16 mouse cellular contexts compared by ENCODE assay signal in the genomic region with DNA sequence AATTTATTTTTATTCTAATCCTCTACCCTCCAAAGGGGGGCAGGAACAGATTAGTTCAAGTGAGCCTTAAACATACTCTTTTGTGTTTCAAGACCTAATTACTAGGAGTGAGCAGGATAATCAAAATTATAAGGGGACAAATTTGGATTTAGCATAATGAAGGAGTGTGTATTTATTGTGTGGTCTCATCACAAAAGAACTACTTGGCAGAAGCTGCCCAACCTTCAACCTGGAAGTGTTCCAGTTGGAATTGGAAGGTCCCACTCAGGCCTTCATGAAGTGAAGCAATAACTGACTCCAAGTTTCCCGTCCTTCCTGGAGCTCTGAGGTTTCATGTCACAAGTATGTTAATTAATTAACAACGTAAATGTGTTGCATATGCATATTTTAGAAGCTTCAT.
DNase-seq lines count a peak whose midpoint lies in the region; ATAC-seq and TF ChIP-seq lines count a peak whose summit lies in the region.
"Had no signal": no experiment of that assay in that cellular context is flagged by ENCODE, and none has a peak within 500 bp of the region (broad histone marks: within the 10 kb centered on the region; RNA-seq: fewer than 3 reads in every experiment).

No protein-coding gene starts in this region.

- no peak overlapping the region for H3K9ac ChIP-seq in heart, embryonic 11.5 days (ENCODE audit: low read depth, low read length)
- H3K9ac ChIP-seq in kidney, embryonic 14.5 days (ENCODE audit: low read depth, low read length): no peak overlapping the region
- H3K9ac ChIP-seq: liver, embryonic 13.5 days; stomach, embryonic 15.5 days had no signal

- no peak overlapping the region for H3K4me2 ChIP-seq in heart, embryonic 11.5 days
- no peak overlapping the region for H3K4me2 ChIP-seq in kidney, embryonic 14.5 days (replicated peaks; ENCODE audit: low read depth, low read length)
- H3K4me2 ChIP-seq: liver, embryonic 13.5 days; stomach, embryonic 15.5 days had no signal

- H3K27ac ChIP-seq in heart, embryonic 11.5 days (ENCODE audit: low read depth, low read length): no peak overlapping the region
- no peak overlapping the region for H3K27ac ChIP-seq in left cerebral cortex, adult 2 months
- H3K27ac ChIP-seq in kidney, embryonic 14.5 days (ENCODE audit: low read depth, low read length): no peak overlapping the region
- H3K27ac ChIP-seq: hindbrain, embryonic 10.5 days; kidney, postnatal 0 days; liver, embryonic 13.5 days; stomach, embryonic 15.5 days had no signal

- no peaks in the 10 kb centered on the region for H3K27me3 ChIP-seq in heart, embryonic 11.5 days (ENCODE audit: control insufficient read depth, insufficient read depth, low read length)
- no peaks in the 10 kb centered on the region for H3K27me3 ChIP-seq in kidney, embryonic 14.5 days (ENCODE audit: control insufficient read depth, insufficient read depth, low read length)
- H3K27me3 ChIP-seq: liver, embryonic 13.5 days; stomach, embryonic 15.5 days had no signal

- H3K36me3 ChIP-seq in heart, embryonic 11.5 days (ENCODE audit: control insufficient read depth, insufficient read depth, low read length): no peaks in the 10 kb centered on the region
- no peaks in the 10 kb centered on the region for H3K36me3 ChIP-seq in kidney, embryonic 14.5 days (ENCODE audit: control insufficient read depth, insufficient read depth, low read length)
- H3K36me3 ChIP-seq: hindbrain, embryonic 10.5 days; liver, embryonic 13.5 days; stomach, embryonic 15.5 days had no signal

- intact Hi-C loops in left cerebral cortex, adult 2 months (cut with DNase I): no loop called here

- 56% methylated on average over 2 of the region's 2 CpGs for WGBS in heart, embryonic 11.5 days (ENCODE audit: insufficient replicate concordance)
- 71% methylated on average over 2 of the region's 2 CpGs for WGBS in kidney, embryonic 14.5 days

- DNase-seq in heart, adult 18-20 months: peak; percentile 45
- DNase-seq in left cerebral cortex, adult 11 months (ENCODE audit: low spot score): peak; percentile 1
- DNase-seq in left cerebral cortex, adult 2 months (ENCODE audit: extremely low spot score in 1 of 2, low spot score in 2 of 2): no peak
- peak; percentile 24 for DNase-seq in adrenal gland, postnatal 25 days
- DNase-seq in skeletal muscle tissue, adult 2 months (ENCODE audit: low read depth, low spot score): peak; percentile 23
- DNase-seq: cerebellum, adult 9-11 months; embryo, embryonic 11 days; left cerebral cortex, postnatal 4 days; liver, embryonic 13.5 days; lung, postnatal 14 days had no signal

- no peak overlapping the region for H3K4me3 ChIP-seq in heart, embryonic 11.5 days (ENCODE audit: low read depth, low read length)
- H3K4me3 ChIP-seq in left cerebral cortex, adult 2 months: no peak overlapping the region
- H3K4me3 ChIP-seq in kidney, embryonic 14.5 days (ENCODE audit: low read length): no peak overlapping the region
- H3K4me3 ChIP-seq: hindbrain, embryonic 10.5 days; liver, embryonic 13.5 days; stomach, embryonic 15.5 days had no signal

- TF ChIP-seq CTCF in left cerebral cortex, adult 2 months (IDR thresholded peaks at IDR 0.05): no peak

- no peak for ATAC-seq in heart, embryonic 11.5 days (replicated peaks; ENCODE audit: insufficient number of reproducible peaks, low FRiP score, low TSS enrichment)
- no peak for ATAC-seq in kidney, embryonic 14.5 days (ENCODE audit: low FRiP score, low TSS enrichment)
- ATAC-seq: CD4-positive, CD25-positive, alpha-beta regulatory T cell, adult 4 months had no signal

- H3K4me1 ChIP-seq in heart, embryonic 11.5 days (ENCODE audit: control insufficient read depth, insufficient read depth, low read length): no peaks in the 10 kb centered on the region
- H3K4me1 ChIP-seq in kidney, embryonic 14.5 days (ENCODE audit: control insufficient read depth, insufficient read depth, low read length): no peaks in the 10 kb centered on the region
- H3K4me1 ChIP-seq: hindbrain, embryonic 10.5 days; liver, embryonic 13.5 days; stomach, embryonic 15.5 days had no signal

- H3K9me3 ChIP-seq in heart, embryonic 11.5 days (replicated peaks; ENCODE audit: control insufficient read depth, low read length): no peaks in the 10 kb centered on the region
- no peaks in the 10 kb centered on the region for H3K9me3 ChIP-seq in kidney, embryonic 14.5 days (ENCODE audit: control insufficient read depth, low read length)
- H3K9me3 ChIP-seq: hindbrain, embryonic 10.5 days; liver, embryonic 13.5 days; stomach, embryonic 15.5 days had no signal

Comparison
In these comparisons a context has a peak if more than half of its experiments do, and no peak if none do; other contexts are left out.
1. DNase-seq: peak in heart, adult 18-20 months (2 of 2), left cerebral cortex, adult 11 months (single experiment), adrenal gland, postnatal 25 days (single experiment) and skeletal muscle tissue, adult 2 months (single experiment); none in left cerebral cortex, adult 2 months (0 of 2).